Mouse (Mus musculus) forebrain, postnatal 0 days (tissue): ENCODE results near the gene Spata13. TPM values are rescaled to one million over a fixed set of nuclear protein-coding genes. Genes with fewer than 3 reads are reported as not detected.

Experiments
- ATAC-seq: fragments of 200-750 bp; cut with Nextera tagmentation; 2 replicates; pipeline ENCODE4 v1.8.0; 2017; ENCODE audit warnings: mild to moderate bottlenecking, moderate library complexity
- DNase-seq: peaks from one replicate; pipeline ENCODE4 v3.0.0-alpha.2; 2015
- H3K27ac ChIP-seq: fragments of 300-500 bp; sonication (generic); 2 replicates; pipeline ENCODE4 v1.5.1; 2014; ENCODE audit warnings: low read depth, mild to moderate bottlenecking, antibody characterized with exemption, low read length, moderate library complexity, mixed read lengths
- H3K27me3 ChIP-seq: fragments of 300-500 bp; sonication (generic); 2 replicates; pipeline ENCODE4 v1.6.1; 2014; ENCODE audit warnings: mild to moderate bottlenecking, low read length, mixed read lengths; ENCODE audit not compliant: insufficient read depth
- H3K36me3 ChIP-seq: fragments of 300-500 bp; sonication (generic); 2 replicates; pipeline ENCODE4 v1.6.1; 2014; ENCODE audit warnings: mild to moderate bottlenecking, moderate library complexity; ENCODE audit not compliant: insufficient read depth
- H3K4me1 ChIP-seq: fragments of 300-500 bp; sonication (generic); 2 replicates; pipeline ENCODE4 v1.6.1; 2014; ENCODE audit warnings: antibody characterized with exemption; ENCODE audit not compliant: insufficient read depth
- H3K4me2 ChIP-seq: fragments of 300-500 bp; sonication (generic); 2 replicates; pipeline ENCODE4 v1.6.1; 2014; ENCODE audit warnings: low read depth, mild to moderate bottlenecking, moderate library complexity
- H3K4me3 ChIP-seq: fragments of 300-500 bp; sonication (generic); 2 replicates; pipeline ENCODE4 v1.5.1; 2014; ENCODE audit warnings: low read depth, low read length, mixed read lengths
- H3K9ac ChIP-seq: fragments of 300-500 bp; sonication (generic); 2 replicates; pipeline ENCODE4 v1.6.1; 2014; ENCODE audit warnings: mild to moderate bottlenecking
- H3K9me3 ChIP-seq: fragments of 300-500 bp; sonication (generic); 2 replicates; pipeline ENCODE4 v1.6.1; 2016; ENCODE audit warnings: low read length
- CTCF ChIP-seq: sonication (generic); IDR thresholded peaks from 2 replicates; pipeline ENCODE4 v1.5.1; 2016; ENCODE audit warnings: antibody characterized with exemption, control low read depth, low read depth
- WGBS: fragments of 180-500 bp; shearing (Covaris S2); extraction: QIAGEN DNeasy Blood & Tissue Kit; methylation state at CpG from one replicate; pipeline ENCODE4 v1.1.7; 2014; 5-methylcytosine and 5-hydroxymethylcytosine counted together
- polyA plus RNA-seq: library from polyadenylated mRNA; unstranded; fragments of >200 nt; fragmentation: Nextera tagmentation; extraction: Ambion mirVana; gene quantifications from 2 replicates; pipeline ENCODE4 v1.2.1, GENCODE M21; 2015
- total RNA-seq: library from RNA; depleted of rRNA; stranded (reverse); fragments of >200 nt; gene quantifications from 2 replicates; pipeline ENCODE4 v1.2.3, GENCODE M21; 2014

The Spata13 gene
- total and polyA plus RNA-seq, 2 experiments from 2014 or later = 17.3 to 43.6 TPM

DNA sequence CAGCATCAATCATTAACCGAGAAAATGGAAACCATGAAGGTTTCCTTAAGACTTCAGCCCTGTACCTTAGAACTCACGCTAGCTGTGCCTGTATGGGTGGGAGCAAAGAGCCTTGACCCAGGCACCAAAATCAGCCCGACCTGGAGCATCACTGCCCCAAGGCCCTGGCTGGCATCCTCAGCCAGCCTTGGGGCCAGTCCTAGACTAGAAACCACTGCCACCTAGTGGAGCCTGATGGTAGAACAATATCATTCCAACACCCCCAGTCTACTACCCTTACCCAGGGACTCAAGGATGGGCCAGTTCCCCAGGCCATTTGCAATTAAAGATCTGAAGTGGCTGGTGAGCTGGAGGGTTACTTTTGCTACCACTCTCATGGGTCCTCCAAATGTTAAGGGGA lies 156.3 kb downstream of the Spata13 start:
- H3K36me3 ChIP-seq = peaks cover 36% of the 10 kb centered on the region
- no peaks in the 10 kb centered on the region for H3K9me3 ChIP-seq
- H3K4me3 ChIP-seq = no peak overlapping the region
- H3K27me3 ChIP-seq = no peaks in the 10 kb centered on the region
- no peak overlapping the region for H3K4me2 ChIP-seq
- peak; percentile 69 for TF ChIP-seq CTCF
- H3K27ac ChIP-seq = no peak overlapping the region
- 35% methylated on average over 3 of the region's 3 CpGs for WGBS
- DNase-seq = peak; percentile 55
- peak; percentile 48; the same call in 1 of the 2 replicates for ATAC-seq
- H3K9ac ChIP-seq = no peak overlapping the region
- H3K4me1 ChIP-seq = no peaks in the 10 kb centered on the region

DNA sequence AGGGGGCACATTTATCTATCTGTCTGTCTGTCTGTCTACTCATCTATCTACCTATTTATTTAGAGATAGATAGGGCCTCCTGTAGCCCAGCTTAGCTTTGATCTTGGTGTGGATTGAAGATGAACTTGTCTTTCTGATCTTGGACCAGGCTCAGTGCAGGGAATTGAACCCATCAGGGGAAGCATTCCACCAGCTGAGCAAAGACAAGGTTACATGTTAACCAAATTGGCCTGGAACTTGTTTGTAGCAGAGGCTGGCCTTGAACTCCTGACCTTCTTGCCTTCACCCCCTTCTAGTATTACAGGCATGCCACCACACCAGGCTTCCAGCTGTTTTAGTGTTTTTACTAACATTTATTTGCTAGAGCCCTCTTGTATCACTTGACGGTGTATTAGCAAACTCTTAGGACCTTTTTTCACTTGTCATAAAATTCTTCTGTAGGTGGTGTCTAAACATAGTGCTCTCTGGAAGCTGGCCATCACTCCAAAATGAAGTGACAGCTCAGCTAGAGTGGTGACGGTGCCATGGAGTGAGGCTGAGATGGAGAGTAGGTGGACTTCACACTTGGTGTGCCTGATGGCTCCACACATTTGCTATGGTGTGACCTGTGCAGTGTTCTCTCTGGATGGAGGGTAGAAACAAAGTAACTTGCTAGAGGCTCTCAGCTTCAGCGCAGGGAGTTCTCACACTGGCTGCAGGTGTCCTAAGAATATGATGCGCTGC lies 163.0 kb downstream of the Spata13 start:
- 92% methylated on average over 4 of the region's 4 CpGs for WGBS
- no peaks in the 10 kb centered on the region for H3K27me3 ChIP-seq
- DNase-seq (no peak), ATAC-seq (no peak)
- H3K36me3 ChIP-seq = peaks cover 35% of the 10 kb centered on the region
- no peaks in the 10 kb centered on the region for H3K9me3 ChIP-seq
- no peak overlapping the region for H3K4me3 ChIP-seq
- H3K4me1 ChIP-seq = no peaks in the 10 kb centered on the region
- H3K4me2 ChIP-seq = no peak overlapping the region
- H3K9ac ChIP-seq = no peak overlapping the region
- H3K27ac ChIP-seq = no peak overlapping the region
- TF ChIP-seq CTCF = no peak

DNA sequence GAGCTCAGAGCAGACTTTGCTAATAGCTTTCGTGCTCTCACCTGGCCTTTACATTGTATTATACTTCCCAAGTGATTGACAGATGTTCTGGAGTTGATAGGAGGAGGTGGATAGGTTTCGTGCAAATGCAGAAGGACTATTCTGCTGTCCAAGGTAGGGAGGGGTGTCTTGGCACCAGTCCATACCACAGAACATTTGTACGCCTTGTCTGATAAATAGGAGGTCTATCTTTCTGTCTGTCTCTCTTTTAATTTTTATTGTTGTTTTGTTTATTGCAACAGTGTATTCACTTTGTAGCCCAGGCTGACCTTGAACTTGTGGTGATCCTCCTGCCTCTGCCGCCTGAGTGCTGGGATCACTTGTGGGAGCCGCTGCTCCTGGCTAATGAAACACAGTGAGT lies 163.8 kb downstream of the Spata13 start:
- H3K27me3 ChIP-seq = no peaks in the 10 kb centered on the region
- H3K9ac ChIP-seq = no peak overlapping the region
- ATAC-seq (no peak), DNase-seq (no peak)
- no peak for TF ChIP-seq CTCF
- no peak overlapping the region for H3K27ac ChIP-seq
- H3K4me2 ChIP-seq = no peak overlapping the region
- H3K9me3 ChIP-seq = no peaks in the 10 kb centered on the region
- H3K4me3 ChIP-seq = no peak overlapping the region
- peaks cover 35% of the 10 kb centered on the region for H3K36me3 ChIP-seq
- H3K4me1 ChIP-seq = no peaks in the 10 kb centered on the region
- WGBS = 88% methylated on average over 5 of the region's 5 CpGs

DNA sequence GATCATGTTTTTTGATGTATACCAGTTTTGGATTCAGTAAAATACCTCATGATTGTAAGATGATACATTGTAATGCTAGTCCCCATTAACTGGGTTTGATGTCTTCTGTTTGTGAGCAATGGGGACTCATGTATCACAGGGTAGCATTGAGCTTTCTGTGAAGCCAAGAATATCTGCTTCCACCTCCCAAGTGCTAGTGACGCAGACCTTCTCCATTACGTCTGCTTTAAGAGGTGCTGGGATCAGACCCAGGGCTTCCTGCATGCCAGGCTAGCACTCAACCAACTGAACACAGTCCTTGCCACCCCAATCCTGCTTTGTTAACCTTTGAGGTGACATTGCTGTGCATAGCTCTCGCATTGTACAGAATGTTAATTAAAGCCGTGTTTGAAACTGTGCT lies 164.9 kb downstream of the Spata13 start:
- WGBS = 93% methylated on average over 4 of the region's 4 CpGs
- no peaks in the 10 kb centered on the region for H3K27me3 ChIP-seq
- TF ChIP-seq CTCF = no peak
- H3K4me2 ChIP-seq = no peak overlapping the region
- peaks cover 35% of the 10 kb centered on the region for H3K36me3 ChIP-seq
- no peak overlapping the region for H3K27ac ChIP-seq
- no peaks in the 10 kb centered on the region for H3K4me1 ChIP-seq
- DNase-seq (no peak), ATAC-seq (no peak)
- no peaks in the 10 kb centered on the region for H3K9me3 ChIP-seq
- H3K9ac ChIP-seq = no peak overlapping the region
- H3K4me3 ChIP-seq = no peak overlapping the region

- H3K4me1 ChIP-seq = no peaks in the 10 kb centered on the region
- H3K27ac ChIP-seq = no peak overlapping the region
- peaks cover 44% of the 10 kb centered on the region for H3K36me3 ChIP-seq
- H3K4me3 ChIP-seq = no peak overlapping the region
- ATAC-seq = peak; percentile 58; the same call in 1 of the 2 replicates
- no peaks in the 10 kb centered on the region for H3K27me3 ChIP-seq
- peak; percentile 75 for TF ChIP-seq CTCF
- WGBS = 49% methylated on average over 9 of the region's 9 CpGs
- H3K9ac ChIP-seq = no peak overlapping the region
- peak; percentile 76 for DNase-seq
- no peak overlapping the region for H3K4me2 ChIP-seq
- no peaks in the 10 kb centered on the region for H3K9me3 ChIP-seq
Measured at GRCm38 (mm10) chr14:60799762-60800728, 166.2 kb downstream of the Spata13 start.

DNA sequence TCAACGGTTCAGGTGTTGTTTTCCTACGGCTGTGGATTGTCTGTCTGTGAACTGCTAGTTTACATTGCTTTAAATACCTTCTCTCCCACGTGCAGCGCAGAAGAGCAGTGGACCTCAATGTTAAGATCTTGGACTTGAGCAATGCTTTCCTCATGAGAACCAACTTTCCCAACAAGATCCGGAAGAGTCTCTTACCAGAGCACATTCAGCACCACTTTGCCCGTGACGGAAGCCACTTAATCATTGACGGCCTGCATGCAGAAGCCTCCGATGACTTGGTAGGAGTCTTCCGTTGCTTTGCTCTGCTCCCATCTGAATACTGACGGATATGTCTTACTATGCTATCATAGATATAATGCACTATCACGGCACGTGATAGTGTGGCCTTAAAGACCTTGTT lies 168.2 kb downstream of the Spata13 start:
- H3K4me3 ChIP-seq = no peak overlapping the region
- H3K4me2 ChIP-seq = no peak overlapping the region
- ATAC-seq (no peak), DNase-seq (no peak)
- no peaks in the 10 kb centered on the region for H3K4me1 ChIP-seq
- H3K9me3 ChIP-seq = no peaks in the 10 kb centered on the region
- 96% methylated on average over 13 of the region's 13 CpGs for whole genome bisulfite sequencing
- peaks cover 36% of the 10 kb centered on the region for H3K36me3 ChIP-seq
- no peak for TF ChIP-seq CTCF
- no peaks in the 10 kb centered on the region for H3K27me3 ChIP-seq
- no peak overlapping the region for H3K9ac ChIP-seq
- H3K27ac ChIP-seq = no peak overlapping the region

- H3K4me3 ChIP-seq = no peak overlapping the region
- H3K4me2 ChIP-seq = no peak overlapping the region
- peaks cover 28% of the 10 kb centered on the region for H3K36me3 ChIP-seq
- H3K27ac ChIP-seq = no peak overlapping the region
- TF ChIP-seq CTCF = no peak
- ATAC-seq (no peak), DNase-seq (no peak)
- H3K4me1 ChIP-seq = no peaks in the 10 kb centered on the region
- WGBS = 84% methylated on average over 9 of the region's 9 CpGs
- no peaks in the 10 kb centered on the region for H3K9me3 ChIP-seq
- no peak overlapping the region for H3K9ac ChIP-seq
- H3K27me3 ChIP-seq = no peaks in the 10 kb centered on the region
Measured at GRCm38 (mm10) chr14:60804978-60805377, 171.2 kb downstream of the Spata13 start.
